Mouse (Mus musculus) neural tube, embryonic 11.5 days (tissue): ENCODE measurements at regions not wholly inside any gene's neighbourhood (a gene's known extent, or its start where the extent isn't known, plus 50 kb on each side); places are given as distances from the start of the nearest gene placed in this dataset.

Experiments
- ATAC-seq: fragments of 200-750 bp; cut with Nextera tagmentation; 2 replicates; pipeline ENCODE4 v1.8.0; 2017; ENCODE audit warnings: moderate number of reproducible peaks, mild to moderate bottlenecking, moderate TSS enrichment, moderate library complexity; ENCODE audit not compliant: insufficient read depth, low FRiP score, low TSS enrichment
- DNase-seq: peaks from one replicate; pipeline ENCODE4 v3.0.0-alpha.2; 2015; ENCODE audit warnings: low spot score
- H3K27ac ChIP-seq: fragments of 300-500 bp; sonication (generic); 2 replicates; pipeline ENCODE4 v1.5.1; 2014; ENCODE audit warnings: low read depth, mild to moderate bottlenecking, low read length
- H3K27me3 ChIP-seq: fragments of 300-500 bp; sonication (generic); 2 replicates; pipeline ENCODE4 v1.6.1; 2014; ENCODE audit warnings: mild to moderate bottlenecking, low read length, mixed read lengths; ENCODE audit not compliant: control insufficient read depth, insufficient read depth
- H3K36me3 ChIP-seq: fragments of 300-500 bp; sonication (generic); 2 replicates; pipeline ENCODE4 v1.6.1; 2014; ENCODE audit warnings: mild to moderate bottlenecking, low read length, moderate library complexity, mixed read lengths; ENCODE audit not compliant: control insufficient read depth, insufficient read depth
- H3K4me1 ChIP-seq: fragments of 300-500 bp; sonication (generic); 2 replicates; pipeline ENCODE4 v1.6.1; 2014; ENCODE audit warnings: low read length, mixed read lengths; ENCODE audit not compliant: control insufficient read depth, insufficient read depth
- H3K4me2 ChIP-seq: fragments of 300-500 bp; sonication (generic); 2 replicates; pipeline ENCODE4 v1.6.1; 2014; ENCODE audit warnings: low read depth, mild to moderate bottlenecking, moderate library complexity
- H3K4me3 ChIP-seq: fragments of 300-500 bp; sonication (generic); 2 replicates; pipeline ENCODE4 v1.5.1; 2014; ENCODE audit warnings: low read depth, low read length
- H3K9ac ChIP-seq: fragments of 300-500 bp; sonication (generic); 2 replicates; pipeline ENCODE4 v1.6.1; 2014; ENCODE audit warnings: mild to moderate bottlenecking, low read length
- H3K9me3 ChIP-seq: fragments of 300-500 bp; sonication (generic); 2 replicates; pipeline ENCODE4 v1.6.1; 2016; ENCODE audit warnings: low read length; ENCODE audit not compliant: control insufficient read depth
- WGBS: fragments of 180-500 bp; shearing (Covaris S2); extraction: QIAGEN DNeasy Blood & Tissue Kit; methylation state at CpG from one replicate; pipeline ENCODE4 v1.1.7; 2014; 5-methylcytosine and 5-hydroxymethylcytosine counted together

DNA sequence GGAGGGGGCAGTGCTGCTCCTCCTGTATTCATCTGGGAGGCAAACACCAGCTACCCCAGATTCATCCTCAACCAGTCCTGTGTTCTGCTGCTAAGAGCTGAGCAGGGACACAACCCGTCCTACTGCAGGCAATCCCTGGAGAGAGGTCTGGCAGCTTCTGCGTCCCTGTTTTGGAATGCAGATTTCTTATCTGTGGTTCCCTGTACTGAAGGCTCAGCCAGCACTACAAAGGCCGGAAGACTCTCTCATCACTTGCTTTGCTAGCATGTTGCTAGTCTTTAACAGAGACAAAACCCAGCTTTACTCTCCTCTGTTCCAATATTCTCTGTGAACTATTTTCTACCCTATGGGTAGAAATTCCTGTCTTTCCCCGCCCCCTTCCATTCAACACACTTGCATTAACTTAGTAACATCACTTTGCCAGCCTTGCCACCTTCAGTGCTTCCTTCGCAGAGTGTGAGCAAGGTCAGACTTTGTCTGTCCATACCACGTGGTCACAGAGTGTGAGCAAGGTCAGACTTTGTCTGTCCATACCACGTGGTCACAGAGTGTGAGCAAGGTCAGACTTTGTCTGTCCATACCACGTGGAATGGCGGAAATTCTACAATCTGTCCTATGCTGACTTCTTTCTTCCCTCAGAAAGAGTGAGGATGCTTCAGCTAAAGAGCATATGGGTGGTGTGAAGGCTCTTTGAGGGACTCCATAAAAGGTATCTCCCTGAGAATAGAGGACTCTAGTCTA is 98.9 kb upstream of the Rgs17 start:
- no peaks in the 10 kb centered on the region for H3K9me3 ChIP-seq
- H3K4me3 ChIP-seq, result no peak overlapping the region
- H3K27me3 ChIP-seq, result no peaks in the 10 kb centered on the region
- DNase-seq (no peak), ATAC-seq (no peak)
- no peak overlapping the region for H3K27ac ChIP-seq
- 60% methylated on average over 9 of the region's 9 CpGs for WGBS
- no peak overlapping the region for H3K4me2 ChIP-seq
- H3K4me1 ChIP-seq, result no peaks in the 10 kb centered on the region
- no peaks in the 10 kb centered on the region for H3K36me3 ChIP-seq
- H3K9ac ChIP-seq, result no peak overlapping the region

DNA sequence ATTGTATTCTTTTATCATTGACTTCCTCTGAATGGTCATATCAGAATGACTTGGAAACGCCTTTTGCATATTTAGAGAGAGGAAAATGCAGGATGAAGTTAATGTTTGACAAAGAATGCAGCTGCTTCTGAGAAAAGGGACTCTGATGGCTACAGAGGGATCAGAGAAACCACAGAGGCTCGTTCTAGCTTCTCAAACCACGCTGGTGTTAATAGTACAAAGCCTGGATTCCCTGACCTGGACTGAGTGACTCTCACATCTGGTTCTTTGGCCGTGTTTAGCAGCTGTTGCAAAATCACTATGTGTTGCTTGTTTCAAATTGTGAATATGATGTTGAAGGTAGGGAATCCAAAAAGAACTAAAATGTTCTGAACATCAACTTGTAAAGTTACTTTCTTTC is 91.5 kb upstream of the Rgs17 start:
- Histone ChIP-seq H3K9me3 (no peaks in the 10 kb centered on the region), H3K4me2 (no peak overlapping the region), H3K27ac (no peak overlapping the region), H3K36me3 (no peaks in the 10 kb centered on the region), H3K27me3 (no peaks in the 10 kb centered on the region), H3K4me3 (no peak overlapping the region), H3K4me1 (no peaks in the 10 kb centered on the region), H3K9ac (no peak overlapping the region)
- ATAC-seq (no peak), DNase-seq (no peak)
- WGBS, result 80% methylated on average over 4 of the region's 4 CpGs

DNA sequence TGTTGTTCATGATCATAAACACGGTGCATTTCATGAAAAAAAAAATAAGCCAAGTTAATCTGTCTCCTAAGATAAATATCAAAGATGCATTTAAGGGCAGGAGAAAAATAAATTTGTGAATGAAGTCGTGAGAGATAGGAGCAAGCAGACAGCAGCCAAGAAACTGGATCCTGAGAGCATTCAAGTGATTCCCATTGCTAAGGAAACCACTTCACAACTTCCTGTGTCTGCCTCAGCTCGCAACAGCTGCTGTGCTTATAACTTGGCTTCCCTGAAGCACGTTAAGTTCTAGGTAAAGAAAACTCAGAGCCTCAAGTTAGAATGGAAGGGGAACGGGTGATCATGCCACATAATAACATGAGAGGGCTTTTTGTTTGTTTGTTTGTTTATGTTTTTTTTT is 89.3 kb upstream of the Rgs17 start:
- no peak for DNase-seq

DNA sequence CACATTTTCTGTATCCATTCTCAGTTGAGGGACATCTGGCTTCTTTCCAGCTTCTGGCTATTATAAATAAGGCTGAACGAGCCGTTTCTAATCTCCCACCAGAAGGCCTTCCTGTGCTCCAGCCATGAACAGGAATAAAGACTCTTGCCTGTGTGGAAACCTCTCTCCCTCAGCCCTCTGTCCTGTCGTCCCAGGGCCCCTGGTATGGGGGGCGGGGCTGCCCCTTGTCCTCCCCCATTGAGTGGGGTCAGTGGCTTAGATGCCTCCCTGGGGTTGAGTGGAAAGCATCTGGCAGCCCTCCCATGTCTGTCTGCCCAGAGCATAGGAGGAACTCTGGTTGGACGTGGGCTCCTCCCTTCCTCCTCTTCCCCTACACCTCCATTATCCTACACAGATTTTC is 88.8 kb upstream of the Rgs17 start:
- H3K9me3 ChIP-seq, result no peaks in the 10 kb centered on the region
- ATAC-seq, result no peak
- H3K4me3 ChIP-seq, result no peak overlapping the region
- H3K36me3 ChIP-seq, result no peaks in the 10 kb centered on the region
- no peak overlapping the region for H3K9ac ChIP-seq
- no peak overlapping the region for H3K27ac ChIP-seq
- H3K4me2 ChIP-seq, result no peak overlapping the region
- DNase-seq, result no peak
- H3K27me3 ChIP-seq, result no peaks in the 10 kb centered on the region
- no peaks in the 10 kb centered on the region for H3K4me1 ChIP-seq
- 57% methylated on average over 5 of the region's 5 CpGs for WGBS

More for the DNA sequence above, 89.3 kb upstream of the Rgs17 start:
- H3K4me2 ChIP-seq, result no peak overlapping the region
- no peak for ATAC-seq
- no peaks in the 10 kb centered on the region for H3K4me1 ChIP-seq
- WGBS, result 71% methylated on average over 5 of the region's 5 CpGs
- H3K4me3 ChIP-seq, result no peak overlapping the region
- H3K9ac ChIP-seq, result no peak overlapping the region
- no peaks in the 10 kb centered on the region for H3K36me3 ChIP-seq
- no peak overlapping the region for H3K27ac ChIP-seq
- H3K27me3 ChIP-seq, result no peaks in the 10 kb centered on the region
- H3K9me3 ChIP-seq, result no peaks in the 10 kb centered on the region

DNA sequence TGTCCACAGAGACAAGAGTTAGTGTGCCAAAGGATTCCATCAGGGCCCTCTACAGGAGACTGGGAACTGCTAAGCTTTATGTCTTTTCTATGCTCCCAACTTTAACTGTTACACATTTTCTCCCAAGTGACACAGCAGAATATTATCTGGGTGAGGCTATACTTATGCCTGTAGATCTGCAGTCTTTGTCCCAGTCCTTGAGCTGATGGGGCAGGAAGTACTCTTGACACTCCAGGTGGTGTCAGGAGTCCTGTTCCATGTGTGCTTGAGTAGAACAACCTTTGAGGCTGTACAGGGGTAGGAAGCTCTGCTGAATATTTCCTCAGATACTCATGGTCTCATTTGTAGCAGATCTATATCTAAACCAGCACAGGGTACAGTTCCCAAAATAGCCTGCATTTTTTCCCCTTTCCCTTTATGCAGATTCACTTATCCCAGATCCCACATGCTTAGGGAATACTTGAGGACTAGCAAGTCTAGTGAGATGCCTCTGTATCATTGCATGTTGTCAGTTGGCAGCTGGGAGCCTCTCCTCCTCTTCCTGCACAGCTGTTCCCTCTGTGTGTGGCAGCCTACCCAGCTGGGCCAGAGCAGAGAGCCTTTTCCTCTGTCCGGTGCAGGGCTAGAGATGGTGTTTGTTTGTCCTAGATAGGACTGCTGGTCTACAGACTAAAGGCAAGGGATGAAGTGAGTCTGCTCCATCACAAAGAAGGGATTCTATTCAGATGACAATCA is 85.2 kb upstream of the Rgs17 start:
- Histone ChIP-seq H3K4me1 (no peaks in the 10 kb centered on the region), H3K9ac (no peak overlapping the region), H3K4me3 (no peak overlapping the region), H3K36me3 (no peaks in the 10 kb centered on the region), H3K27me3 (no peaks in the 10 kb centered on the region), H3K27ac (no peak overlapping the region), H3K9me3 (no peaks in the 10 kb centered on the region), H3K4me2 (no peak overlapping the region)
- WGBS, result 64% methylated on average over 1 of the region's 1 CpGs
- DNase-seq, result no peak
- ATAC-seq, result no peak

DNA sequence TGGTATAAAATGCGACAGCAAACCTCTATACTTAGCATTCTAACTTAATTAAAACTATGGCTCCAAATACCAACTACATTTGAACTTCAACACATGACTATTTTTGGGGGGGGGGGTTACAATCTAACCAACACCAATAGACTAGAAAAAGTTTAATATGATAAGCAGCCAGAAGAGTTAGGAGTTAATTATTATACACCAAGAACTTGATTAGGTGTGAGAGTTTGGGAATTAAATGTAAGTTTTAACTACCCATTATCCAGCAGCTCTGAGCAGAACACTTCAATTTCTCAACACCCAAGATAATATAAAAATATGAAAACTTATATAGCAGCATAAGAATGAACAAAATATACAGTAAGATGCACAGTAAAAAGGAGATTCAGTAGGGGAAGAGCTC is 59.2 kb upstream of the Rgs17 start:
- DNase-seq (no peak), ATAC-seq (no peak)
- Histone ChIP-seq H3K27me3 (no peaks in the 10 kb centered on the region), H3K4me2 (no peak overlapping the region), H3K27ac (no peak overlapping the region), H3K4me3 (no peak overlapping the region), H3K9ac (no peak overlapping the region), H3K9me3 (no peaks in the 10 kb centered on the region), H3K4me1 (no peaks in the 10 kb centered on the region), H3K36me3 (no peaks in the 10 kb centered on the region)
- 83% methylated on average over 1 of the region's 1 CpGs for WGBS

DNA sequence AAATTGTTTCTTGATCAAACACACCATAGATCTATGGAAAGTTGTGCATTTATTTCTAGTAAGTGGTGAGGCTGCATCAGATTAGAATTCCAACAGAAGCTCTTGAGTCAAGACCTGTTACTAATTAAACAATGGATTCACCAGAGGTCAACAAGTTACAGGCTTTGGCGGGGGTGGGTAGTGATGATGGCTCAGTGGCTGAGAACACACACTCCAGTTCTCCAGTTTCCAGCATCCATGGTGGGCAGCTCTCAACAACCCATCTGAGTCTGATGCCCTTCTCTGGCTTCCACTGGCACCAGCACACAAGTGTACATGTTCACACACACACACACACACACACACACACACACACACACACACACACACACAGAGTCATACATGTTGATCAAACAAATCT is 56.3 kb upstream of the Rgs17 start:
- 68% methylated on average over 1 of the region's 1 CpGs for WGBS
- H3K36me3 ChIP-seq, result no peaks in the 10 kb centered on the region

More for the DNA sequence above, 56.3 kb upstream of the Rgs17 start:
- Histone ChIP-seq H3K4me1 (no peaks in the 10 kb centered on the region), H3K27me3 (no peaks in the 10 kb centered on the region), H3K4me3 (no peak overlapping the region), H3K4me2 (no peak overlapping the region), H3K27ac (no peak overlapping the region), H3K9me3 (no peaks in the 10 kb centered on the region), H3K9ac (no peak overlapping the region)
- no peak for ATAC-seq
- DNase-seq, result no peak
